Mouse (Mus musculus) heart, postnatal 0 days (tissue): Measurements from ENCODE around the gene Cxcl1.

Source experiments
- CTCF ChIP-seq: IDR thresholded peaks from 2 replicates; pipeline ENCODE4 v1.5.1; 2016; ENCODE audit warnings: antibody characterized with exemption, control low read depth, low read depth
- EP300 ChIP-seq: IDR thresholded peaks from 2 replicates; pipeline ENCODE4 v1.6.1; 2016; ENCODE audit warnings: antibody characterized with exemption, low read depth

DNA sequence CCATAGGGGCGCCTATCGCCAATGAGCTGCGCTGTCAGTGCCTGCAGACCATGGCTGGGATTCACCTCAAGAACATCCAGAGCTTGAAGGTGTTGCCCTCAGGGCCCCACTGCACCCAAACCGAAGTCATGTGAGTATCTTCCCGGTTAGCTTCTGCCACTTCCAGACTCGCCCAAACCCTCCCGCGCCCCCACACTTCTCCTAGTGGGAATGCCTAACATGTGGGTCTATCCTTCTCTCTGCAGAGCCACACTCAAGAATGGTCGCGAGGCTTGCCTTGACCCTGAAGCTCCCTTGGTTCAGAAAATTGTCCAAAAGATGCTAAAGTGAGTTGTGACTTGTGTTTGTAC lies 398 bp downstream of the Cxcl1 start:
- TF ChIP-seq CTCF (no peak), EP300 (no peak)
